Mouse (Mus musculus) layer of hippocampus, postnatal 36 days (tissue): ENCODE measurements around the gene Apex1. TPM values are rescaled to one million over a fixed set of nuclear protein-coding genes. Genes with fewer than 3 reads are reported as not detected.
"Not testable (repeated sequence)": the region's sequence is repeated elsewhere in the genome, so short reads cannot be mapped to it uniquely, and the experiment has no call there.

ENCODE experiments used
- DNase-seq, 2 experiments: peaks; one replicate each; pipeline ENCODE4 v3.0.0; 2022
- total RNA-seq, 2 experiments: library from RNA; stranded (reverse); gene quantifications; 2 replicates each; pipeline ENCODE4 v1.2.3; 2021

The Apex1 gene
- total RNA-seq, 2 experiments from 2014 or later: 67.9 to 72.3 TPM

DNA sequence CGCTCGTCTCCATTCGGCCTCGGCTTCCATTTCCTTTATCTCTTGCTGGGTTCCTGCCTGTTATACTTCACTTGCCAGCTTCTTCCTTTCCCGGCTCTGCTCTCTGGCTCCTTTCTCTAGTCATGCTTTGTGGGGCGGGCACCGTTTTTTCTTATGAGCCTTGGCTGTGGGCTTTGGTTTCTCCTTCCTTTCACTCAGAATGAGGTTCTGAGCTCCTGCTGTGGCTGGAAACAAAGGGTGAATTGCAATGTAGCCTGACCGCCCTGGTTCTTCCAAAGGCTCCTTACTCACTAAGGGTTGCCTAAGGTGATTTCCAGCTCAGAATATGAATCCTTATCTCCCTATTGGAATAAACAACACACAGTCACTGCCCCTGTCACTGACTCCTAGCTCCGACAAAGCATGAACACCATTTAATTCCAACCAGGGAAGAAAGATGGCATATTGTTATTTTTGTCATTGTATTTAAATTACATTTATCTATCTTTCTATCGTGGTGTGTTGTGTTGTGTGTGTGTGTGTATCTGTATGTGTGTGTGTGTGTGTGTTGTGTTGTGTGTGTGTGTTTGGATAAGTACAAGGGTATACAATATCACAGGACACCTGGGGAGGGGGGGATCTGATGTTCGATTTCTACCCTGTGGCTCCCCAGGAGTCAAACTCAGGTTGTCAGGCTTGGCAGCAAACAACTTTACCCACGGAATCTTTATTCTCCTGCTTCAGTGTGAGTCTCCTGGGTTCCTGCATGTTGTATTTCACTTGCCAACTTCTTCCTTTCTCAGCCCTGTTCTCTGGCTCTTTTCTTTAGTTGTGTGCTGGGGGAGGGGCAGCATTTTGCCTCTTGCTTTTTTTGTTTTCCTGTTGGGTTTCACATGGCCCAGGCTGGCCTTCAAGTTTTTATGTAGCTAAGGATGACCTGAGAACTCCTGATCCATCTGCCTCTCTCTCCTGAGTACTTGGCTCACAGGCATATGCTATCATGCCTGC is 45.1 kb downstream of the Apex1 start:
- DNase-seq: peak; percentile 36 to 52

DNA sequence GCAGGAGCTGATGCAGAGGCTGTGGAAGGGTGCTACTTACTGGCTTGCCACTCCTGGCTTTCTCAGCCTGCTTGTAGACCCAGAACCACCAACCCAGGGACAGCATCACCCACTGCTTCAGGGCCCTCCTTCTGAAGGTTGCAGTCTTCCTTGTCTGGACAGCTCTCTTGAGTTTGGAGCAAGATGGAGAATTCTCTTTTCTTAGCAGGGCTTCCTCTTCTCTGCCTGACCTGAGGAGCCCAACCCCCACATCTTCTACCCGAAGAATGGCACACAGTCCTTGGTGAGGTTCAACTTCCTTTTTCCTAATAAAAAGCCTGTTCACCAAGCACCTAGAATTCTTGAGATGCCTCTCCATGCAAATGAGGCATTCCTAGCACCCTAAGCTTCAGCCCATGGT is 46.1 kb downstream of the Apex1 start:
- DNase-seq: no peak

DNA sequence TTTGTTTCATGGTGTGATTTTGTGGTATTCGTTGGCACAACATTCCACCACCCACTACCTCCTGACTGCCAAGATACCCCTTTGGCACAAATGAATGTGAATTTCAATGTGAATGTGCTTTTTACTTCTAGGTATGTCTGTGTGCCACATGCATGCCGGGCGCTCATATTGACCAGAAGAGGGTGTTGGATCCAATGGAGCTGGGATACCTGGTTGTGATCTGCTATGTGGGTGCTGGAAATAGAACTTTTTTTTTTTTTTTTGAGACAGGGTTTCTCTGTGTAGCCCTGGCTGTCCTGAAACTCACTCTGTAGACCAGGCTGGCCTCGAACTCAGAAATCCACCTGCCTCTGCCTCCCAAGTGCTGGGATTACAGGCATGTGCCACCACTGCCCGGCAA is 48.3 kb downstream of the Apex1 start:
- DNase-seq: not testable (repeated sequence)

DNA sequence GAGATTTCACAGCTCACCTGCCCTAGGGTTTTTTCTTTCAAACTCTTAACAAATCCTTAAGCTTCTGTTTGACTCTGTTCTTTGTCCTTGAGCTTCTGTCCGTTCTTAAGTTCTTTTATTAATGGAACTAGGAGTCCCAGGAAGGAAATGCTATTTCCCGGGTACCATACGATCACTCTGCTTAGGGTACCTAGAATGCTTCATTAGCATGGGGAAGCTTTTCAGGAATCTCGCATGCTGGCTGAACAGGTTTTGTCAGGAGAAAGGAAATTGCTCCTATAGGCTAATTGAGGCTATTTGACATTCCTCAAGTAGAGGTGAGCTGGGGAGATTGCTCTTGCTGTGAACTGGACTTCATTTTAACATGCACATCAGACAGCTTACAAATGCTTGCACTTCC is 48.9 kb downstream of the Apex1 start:
- DNase-seq: no peak

DNA sequence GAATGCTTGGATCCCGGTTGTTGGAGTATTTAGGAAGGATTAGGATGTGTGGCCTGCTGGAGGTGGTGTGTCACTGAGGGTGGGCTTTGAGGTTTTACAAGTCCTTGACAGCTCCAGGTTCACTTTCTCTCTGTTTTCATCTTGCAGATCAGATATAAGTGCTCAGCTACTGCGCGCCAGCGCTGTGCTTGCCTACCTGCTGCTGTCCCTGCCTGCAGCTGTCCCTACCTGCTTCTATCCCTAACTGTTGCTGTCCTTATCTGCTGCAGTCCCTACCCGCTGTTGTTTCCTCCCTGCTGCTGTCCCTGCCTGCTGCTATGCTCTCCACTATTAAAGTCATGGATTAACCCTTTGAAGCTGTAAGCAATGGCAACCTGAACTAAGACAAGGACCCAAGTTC is 50.2 kb downstream of the Apex1 start:
- DNase-seq: no peak

DNA sequence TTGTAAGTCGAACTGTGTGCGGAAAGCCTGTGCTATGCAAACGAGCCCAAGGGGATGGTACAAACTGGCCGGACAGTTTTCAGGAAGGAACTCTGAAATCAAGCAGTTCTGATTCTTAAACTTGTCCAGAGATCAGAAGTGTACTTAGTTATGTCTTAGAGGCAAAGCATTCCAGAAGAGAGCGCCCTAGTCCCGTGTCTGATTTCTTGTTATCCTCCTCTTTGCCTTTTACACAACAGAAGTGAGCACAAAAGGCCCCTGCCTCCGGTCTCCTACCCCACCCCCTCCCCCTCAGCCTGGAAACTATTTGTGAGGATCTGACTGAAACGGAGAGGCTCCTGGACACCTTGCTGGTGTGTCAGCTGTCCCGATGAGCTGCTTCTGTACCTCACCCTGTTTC is 51.9 kb downstream of the Apex1 start:
- DNase-seq: no peak

Other genes starting within 250 kb of the Apex1 start
- gene Olfr747, start 231.8 kb upstream of the Apex1 start, total RNA-seq: not detected
- not detected for gene Olfr748, start 217.6 kb upstream of the Apex1 start, total RNA-seq
- gene Olfr749, start 179.9 kb upstream of the Apex1 start, total RNA-seq: not detected
- gene Ttc5, start 139.4 kb upstream of the Apex1 start, total RNA-seq: 10 to 100 TPM; 63.5 to 65.5 TPM
- not detected for gene Ccnb1ip1, start 117.2 kb upstream of the Apex1 start, total RNA-seq
- 10 to 100 TPM; 25.3 to 31.1 TPM for gene Parp2, start 117.1 kb upstream of the Apex1 start, total RNA-seq
- 1 to 10 TPM; 2.0 to 4.6 TPM for gene Tep1, start 54.4 kb upstream of the Apex1 start, total RNA-seq
- gene Klhl33, start 27.5 kb upstream of the Apex1 start, total RNA-seq: 1 to 10 TPM; 3.6 to 5.2 TPM
- 10 to 100 TPM; 37.3 to 44.1 TPM for gene Osgep, start 75 bp upstream of the Apex1 start, total RNA-seq
- 100 to 1,000 TPM in 1 of 2 experiments, 10 to 100 TPM in 1; 89.8 to 103 TPM for gene Pip4p1, start 5.9 kb downstream of the Apex1 start, total RNA-seq
- 10 to 100 TPM; 12.8 to 13.2 TPM for gene Pnp, start 6.1 kb downstream of the Apex1 start, total RNA-seq
- 10 to 100 TPM; 14.2 to 17.0 TPM for gene Gm49342, start 19.5 kb downstream of the Apex1 start, total RNA-seq
- under 1 TPM; 0.81 to 0.95 TPM for gene Pnp2, start 31.0 kb downstream of the Apex1 start, total RNA-seq
- gene Rnase10, start 82.8 kb downstream of the Apex1 start, total RNA-seq: not detected
- not detected for gene Rnase9, start 116.9 kb downstream of the Apex1 start, total RNA-seq
- not detected for gene Rnase11, start 125.2 kb downstream of the Apex1 start, total RNA-seq
- not detected for gene Rnase12, start 132.7 kb downstream of the Apex1 start, total RNA-seq
- gene Olfr750, start 149.5 kb downstream of the Apex1 start, total RNA-seq: not detected
- gene Rnase4, start 166.1 kb downstream of the Apex1 start, total RNA-seq: 10 to 100 TPM; 15.8 to 18.7 TPM
- gene Ang, start 166.2 kb downstream of the Apex1 start, total RNA-seq: 1 to 10 TPM; 3.4 to 5.6 TPM
- gene Eddm3b, start 189.5 kb downstream of the Apex1 start, total RNA-seq: not detected
- gene Rnase6, start 198.9 kb downstream of the Apex1 start, total RNA-seq: under 1 TPM in 1 of 2 experiments, not detected in 1; 0.65 TPM
- gene Rnase1, start 221.8 kb downstream of the Apex1 start, total RNA-seq: 1 to 10 TPM; 1.3 to 2.1 TPM
- gene Rnase2b, start 237.3 kb downstream of the Apex1 start, total RNA-seq: not detected